Mouse (Mus musculus): ENCODE data around the gene Bach2.

Gene Bach2

DNA sequence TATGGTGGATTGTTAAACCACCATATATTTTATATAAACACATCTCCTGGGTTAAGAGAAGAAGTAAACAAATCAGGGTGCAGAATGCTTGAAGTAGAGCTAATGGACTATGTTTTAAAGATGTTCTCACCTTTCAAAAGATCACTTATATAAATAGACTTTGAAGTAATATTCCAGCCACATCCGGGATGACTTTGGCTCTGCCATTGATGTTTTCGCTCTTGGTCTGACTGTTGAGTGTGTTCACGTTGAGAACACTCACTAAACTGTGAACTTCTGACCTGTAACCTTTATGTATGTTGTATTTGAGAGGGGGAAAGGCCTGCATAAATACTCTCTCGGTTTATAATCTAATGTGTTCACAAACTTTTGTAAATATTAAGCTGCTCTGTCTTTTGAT, 20.2 kb upstream of the Bach2 start:
- TF ChIP-seq CTCF (conservative IDR thresholded peaks at IDR 0.05; ENCODE audit: low read length) (no peak), POU5F1 (IDR thresholded peaks at IDR 0.05; ENCODE audit: borderline replicate concordance, low read length) (no peak), NANOG (IDR thresholded peaks at IDR 0.05; ENCODE audit: borderline replicate concordance, low read length) (no peak)
- Histone ChIP-seq H3K36me3 (ENCODE audit: insufficient read depth, low read length) (no peaks in the 10 kb centered on the region), H3K27me3 (ENCODE audit: insufficient read depth, low read length) (peaks cover 19% of the 10 kb centered on the region), H3K9me3 (ENCODE audit: low read length) (no peaks in the 10 kb centered on the region), H3K4me3 (replicated peaks; ENCODE audit: low read length) (no peak overlapping the region), H3K4me1 (replicated peaks; ENCODE audit: low read depth, low read length) (no peaks in the 10 kb centered on the region)

DNA sequence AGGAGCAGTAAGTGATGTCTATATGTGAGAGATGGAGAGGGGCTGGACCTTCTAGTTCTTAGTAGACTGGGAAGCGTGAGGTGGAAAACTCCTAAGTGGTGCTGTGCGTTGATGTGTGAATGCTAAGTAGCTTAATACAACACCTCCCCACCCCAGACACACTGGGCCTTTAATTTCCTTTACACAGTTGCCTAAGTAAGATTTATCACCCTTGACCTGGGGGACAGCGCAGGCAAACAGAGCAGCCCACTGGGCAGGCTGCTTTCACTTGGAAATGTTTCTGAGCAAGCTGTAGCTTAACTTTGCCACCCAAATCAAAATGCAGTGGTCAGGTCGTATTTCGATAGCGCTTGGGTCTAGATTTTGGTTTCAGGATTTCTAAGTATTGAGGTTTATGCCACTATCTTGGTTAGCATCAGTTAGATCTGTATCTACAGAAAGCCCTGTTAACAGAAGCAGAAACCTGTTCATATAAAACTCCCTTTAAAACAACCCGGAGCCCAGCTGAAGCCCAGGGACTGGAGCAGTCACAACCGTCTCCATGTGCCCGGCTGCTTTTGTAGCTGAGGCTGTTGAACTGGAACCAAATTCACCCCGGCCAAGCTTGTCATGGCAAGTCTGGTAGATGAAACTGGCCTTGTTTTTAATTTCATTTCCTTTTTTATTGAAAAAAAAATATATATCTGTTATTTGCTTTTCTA, 19.0 kb upstream of the Bach2 start:
- Histone ChIP-seq H3K27me3 (ENCODE audit: insufficient read depth, low read length) (peaks cover 19% of the 10 kb centered on the region), H3K4me3 (replicated peaks; ENCODE audit: low read length) (no peak overlapping the region), H3K36me3 (ENCODE audit: insufficient read depth, low read length) (no peaks in the 10 kb centered on the region), H3K4me1 (replicated peaks; ENCODE audit: low read depth, low read length) (no peaks in the 10 kb centered on the region), H3K9me3 (ENCODE audit: low read length) (no peaks in the 10 kb centered on the region)
- TF ChIP-seq POU5F1 (IDR thresholded peaks at IDR 0.05; ENCODE audit: borderline replicate concordance, low read length) (no peak), NANOG (IDR thresholded peaks at IDR 0.05; ENCODE audit: borderline replicate concordance, low read length) (no peak), CTCF (conservative IDR thresholded peaks at IDR 0.05; ENCODE audit: low read length) (no peak)

DNA sequence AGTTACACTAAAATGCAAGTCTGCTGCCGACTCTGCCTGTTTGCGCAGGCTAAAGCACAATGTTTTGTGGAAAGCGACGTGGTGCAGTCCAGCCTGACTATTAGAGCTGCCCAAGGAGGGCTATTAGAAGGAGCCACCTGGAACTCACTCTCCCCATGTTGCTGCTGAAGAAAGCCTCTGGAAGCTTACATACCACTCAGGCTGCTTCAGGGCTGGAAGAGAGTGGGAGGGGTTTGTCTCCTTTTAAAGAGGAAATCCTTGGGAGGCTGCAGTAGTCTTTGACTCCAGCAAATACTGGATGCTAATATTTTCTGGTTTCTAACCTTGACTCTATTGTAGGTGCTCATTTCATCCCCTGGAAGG, 18.5 kb upstream of the Bach2 start:
- TF ChIP-seq NANOG (IDR thresholded peaks at IDR 0.05; ENCODE audit: borderline replicate concordance, low read length) = no peak
- TF ChIP-seq CTCF (conservative IDR thresholded peaks at IDR 0.05; ENCODE audit: low read length) = no peak
- TF ChIP-seq POU5F1 (IDR thresholded peaks at IDR 0.05; ENCODE audit: borderline replicate concordance, low read length) = no peak
- no peaks in the 10 kb centered on the region for H3K36me3 ChIP-seq (ENCODE audit: insufficient read depth, low read length)
- H3K9me3 ChIP-seq (ENCODE audit: low read length) = no peaks in the 10 kb centered on the region
- no peak overlapping the region for H3K4me3 ChIP-seq (replicated peaks; ENCODE audit: low read length)
- no peaks in the 10 kb centered on the region for H3K4me1 ChIP-seq (replicated peaks; ENCODE audit: low read depth, low read length)
- peaks cover 19% of the 10 kb centered on the region for H3K27me3 ChIP-seq (ENCODE audit: insufficient read depth, low read length)

DNA sequence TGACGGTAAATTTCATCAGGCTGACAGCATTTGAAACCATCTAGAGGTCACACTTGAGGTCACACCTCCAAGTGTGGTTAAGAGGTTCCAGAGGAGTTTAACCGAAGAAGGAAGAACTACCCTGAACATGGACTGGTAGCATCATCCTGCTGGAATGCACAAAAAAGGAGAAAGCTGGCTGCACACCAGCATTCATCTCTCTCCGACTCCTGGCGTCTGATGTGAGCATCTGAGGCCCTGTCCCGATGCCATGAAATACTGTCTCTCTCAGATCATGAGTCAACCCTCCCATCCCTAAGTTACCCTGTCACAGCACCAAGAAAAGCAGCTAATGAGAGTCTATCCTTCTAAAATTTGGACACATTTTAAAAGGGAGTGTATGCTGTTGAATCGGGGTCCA, 17.6 kb upstream of the Bach2 start:
- TF ChIP-seq NANOG (IDR thresholded peaks at IDR 0.05; ENCODE audit: borderline replicate concordance, low read length) (no peak), POU5F1 (IDR thresholded peaks at IDR 0.05; ENCODE audit: borderline replicate concordance, low read length) (no peak), CTCF (conservative IDR thresholded peaks at IDR 0.05; ENCODE audit: low read length) (no peak)
- Histone ChIP-seq H3K27me3 (ENCODE audit: insufficient read depth, low read length) (peaks cover 19% of the 10 kb centered on the region), H3K36me3 (ENCODE audit: insufficient read depth, low read length) (no peaks in the 10 kb centered on the region), H3K4me1 (replicated peaks; ENCODE audit: low read depth, low read length) (no peaks in the 10 kb centered on the region), H3K9me3 (ENCODE audit: low read length) (no peaks in the 10 kb centered on the region), H3K4me3 (replicated peaks; ENCODE audit: low read length) (no peak overlapping the region)

DNA sequence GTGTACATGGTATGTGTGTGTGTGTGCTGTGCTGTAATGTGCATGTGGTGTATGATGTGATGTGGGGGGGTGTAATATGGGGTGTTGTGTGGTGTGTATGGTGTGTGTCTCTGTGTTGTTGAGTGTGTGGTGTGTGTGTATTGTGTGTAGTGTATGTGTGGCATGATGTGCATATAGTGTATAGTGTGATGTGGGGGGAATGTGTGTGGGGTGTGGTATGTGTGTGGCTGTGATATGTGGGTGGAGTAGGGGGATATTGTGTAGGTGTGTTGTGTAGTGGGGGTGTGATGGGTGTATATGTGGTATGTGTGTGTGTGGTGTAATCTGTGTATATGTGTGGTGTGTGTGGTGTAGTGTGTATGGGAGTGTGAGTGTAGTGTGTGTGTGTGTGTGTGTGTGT, 15.0 kb upstream of the Bach2 start:
- Histone ChIP-seq H3K9me3 (ENCODE audit: low read length) (no peaks in the 10 kb centered on the region), H3K36me3 (ENCODE audit: insufficient read depth, low read length) (no peaks in the 10 kb centered on the region), H3K4me3 (replicated peaks; ENCODE audit: low read length) (no peak overlapping the region), H3K27me3 (ENCODE audit: insufficient read depth, low read length) (peaks cover 25% of the 10 kb centered on the region), H3K4me1 (replicated peaks; ENCODE audit: low read depth, low read length) (peaks cover 14% of the 10 kb centered on the region; the same call in 1 of the 2 replicates)
- TF ChIP-seq CTCF (conservative IDR thresholded peaks at IDR 0.05; ENCODE audit: low read length) (no peak), NANOG (IDR thresholded peaks at IDR 0.05; ENCODE audit: borderline replicate concordance, low read length) (no peak), POU5F1 (IDR thresholded peaks at IDR 0.05; ENCODE audit: borderline replicate concordance, low read length) (no peak)

DNA sequence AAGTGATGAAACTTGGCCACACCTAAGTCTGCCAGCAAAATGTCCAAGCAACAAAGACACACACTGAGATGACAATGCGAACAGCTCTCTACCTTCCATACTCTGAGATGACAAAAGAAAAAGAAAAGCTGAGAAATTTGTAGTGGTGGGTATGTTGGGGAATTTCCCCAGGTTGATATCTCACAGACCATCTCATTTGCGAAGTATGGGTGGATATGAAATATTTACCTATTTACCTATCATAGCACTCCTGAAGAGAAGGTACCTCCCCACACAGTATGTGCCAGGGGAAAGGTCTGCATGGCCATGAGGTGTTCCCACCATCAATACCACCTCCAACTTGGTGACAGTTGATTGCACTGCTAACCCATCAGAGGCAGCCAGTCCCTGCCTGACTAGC, 13.4 kb upstream of the Bach2 start:
- TF ChIP-seq NANOG (IDR thresholded peaks at IDR 0.05; ENCODE audit: borderline replicate concordance, low read length) (no peak), POU5F1 (IDR thresholded peaks at IDR 0.05; ENCODE audit: borderline replicate concordance, low read length) (no peak), CTCF (conservative IDR thresholded peaks at IDR 0.05; ENCODE audit: low read length) (no peak)
- H3K27me3 ChIP-seq (ENCODE audit: insufficient read depth, low read length) = peaks cover 23% of the 10 kb centered on the region

DNA sequence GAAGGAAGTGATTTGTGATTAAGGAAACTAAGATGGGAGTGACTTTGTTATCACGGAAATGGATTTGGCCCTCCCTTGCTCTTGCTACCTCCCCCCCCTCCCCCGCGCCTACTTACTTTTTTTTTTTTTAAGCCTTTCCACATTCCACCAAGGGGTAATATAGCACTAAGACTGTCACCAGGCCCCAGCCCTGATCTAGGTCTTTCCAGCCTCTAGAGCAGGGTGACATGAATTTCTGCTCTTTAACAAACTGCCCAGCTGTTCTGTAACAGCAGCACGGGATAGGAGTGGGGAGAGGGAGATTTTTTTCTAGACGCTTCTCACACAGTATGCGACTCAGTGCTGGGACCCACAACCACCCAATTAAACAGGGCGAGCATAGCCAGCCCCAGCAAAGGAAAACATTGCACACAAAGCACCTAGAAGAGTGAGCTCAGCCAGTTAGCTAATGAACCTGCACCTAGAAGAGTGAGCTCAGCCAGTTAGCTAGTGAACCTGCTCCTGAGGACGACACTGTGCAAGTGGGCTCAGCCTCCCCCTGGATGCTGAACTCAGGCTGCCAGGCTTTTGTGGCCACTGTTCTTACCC, 10.5 kb upstream of the Bach2 start:
- no peaks in the 10 kb centered on the region for H3K9me3 ChIP-seq (ENCODE audit: low read length)
- peaks cover 22% of the 10 kb centered on the region for H3K27me3 ChIP-seq (ENCODE audit: insufficient read depth, low read length)
- no peaks in the 10 kb centered on the region for H3K36me3 ChIP-seq (ENCODE audit: insufficient read depth, low read length)
- TF ChIP-seq POU5F1 (IDR thresholded peaks at IDR 0.05; ENCODE audit: borderline replicate concordance, low read length) = no peak
- TF ChIP-seq NANOG (IDR thresholded peaks at IDR 0.05; ENCODE audit: borderline replicate concordance, low read length) = no peak
- H3K4me3 ChIP-seq (replicated peaks; ENCODE audit: low read length) = no peak overlapping the region
- peaks cover 14% of the 10 kb centered on the region; the same call in 1 of the 2 replicates for H3K4me1 ChIP-seq (replicated peaks; ENCODE audit: low read depth, low read length)

More for the DNA sequence above, 13.4 kb upstream of the Bach2 start:
- Histone ChIP-seq H3K9me3 (ENCODE audit: low read length) (no peaks in the 10 kb centered on the region), H3K36me3 (ENCODE audit: insufficient read depth, low read length) (no peaks in the 10 kb centered on the region), H3K4me1 (replicated peaks; ENCODE audit: low read depth, low read length) (peaks cover 14% of the 10 kb centered on the region; the same call in 1 of the 2 replicates), H3K4me3 (replicated peaks; ENCODE audit: low read length) (no peak overlapping the region)

DNA sequence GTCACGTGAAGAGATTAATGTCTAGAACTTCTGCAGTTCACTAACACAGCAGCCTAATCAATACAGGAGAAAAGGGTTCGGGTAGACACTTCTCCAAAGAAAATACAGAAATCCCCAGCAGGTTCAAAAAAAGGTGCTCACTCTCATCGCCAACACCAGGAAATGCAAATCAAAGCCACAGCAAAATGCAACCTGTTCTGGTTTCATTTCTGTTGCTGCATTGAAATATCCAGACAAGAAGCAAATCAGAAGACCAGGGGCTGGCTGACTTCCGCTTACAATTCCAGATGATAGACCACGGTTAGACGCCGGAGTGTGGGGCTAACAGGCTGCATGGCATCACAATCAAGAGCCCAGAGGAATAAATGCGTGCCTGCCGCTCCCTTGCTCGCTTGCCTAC, 9.3 kb upstream of the Bach2 start:
- Histone ChIP-seq H3K4me1 (replicated peaks; ENCODE audit: low read depth, low read length) (peaks cover 14% of the 10 kb centered on the region; the same call in 1 of the 2 replicates), H3K9me3 (ENCODE audit: low read length) (no peaks in the 10 kb centered on the region), H3K4me3 (replicated peaks; ENCODE audit: low read length) (no peak overlapping the region), H3K36me3 (ENCODE audit: insufficient read depth, low read length) (no peaks in the 10 kb centered on the region), H3K27me3 (ENCODE audit: insufficient read depth, low read length) (peaks cover 31% of the 10 kb centered on the region)
- TF ChIP-seq POU5F1 (IDR thresholded peaks at IDR 0.05; ENCODE audit: borderline replicate concordance, low read length) = no peak
- no peak for TF ChIP-seq NANOG (IDR thresholded peaks at IDR 0.05; ENCODE audit: borderline replicate concordance, low read length)
- no peak for TF ChIP-seq CTCF (conservative IDR thresholded peaks at IDR 0.05; ENCODE audit: low read length)

Measured in E14TG2a.4 (cell line).